Mouse (Mus musculus) kidney, postnatal 25 days (tissue): ENCODE data around the gene Acbd4.

ENCODE experiments used
- DNase-seq, 2 experiments: peaks; one replicate each; pipeline ENCODE4 v3.0.0; 2021; ENCODE audit warnings: mixed read lengths in 2 of 2

Gene Acbd4

DNA sequence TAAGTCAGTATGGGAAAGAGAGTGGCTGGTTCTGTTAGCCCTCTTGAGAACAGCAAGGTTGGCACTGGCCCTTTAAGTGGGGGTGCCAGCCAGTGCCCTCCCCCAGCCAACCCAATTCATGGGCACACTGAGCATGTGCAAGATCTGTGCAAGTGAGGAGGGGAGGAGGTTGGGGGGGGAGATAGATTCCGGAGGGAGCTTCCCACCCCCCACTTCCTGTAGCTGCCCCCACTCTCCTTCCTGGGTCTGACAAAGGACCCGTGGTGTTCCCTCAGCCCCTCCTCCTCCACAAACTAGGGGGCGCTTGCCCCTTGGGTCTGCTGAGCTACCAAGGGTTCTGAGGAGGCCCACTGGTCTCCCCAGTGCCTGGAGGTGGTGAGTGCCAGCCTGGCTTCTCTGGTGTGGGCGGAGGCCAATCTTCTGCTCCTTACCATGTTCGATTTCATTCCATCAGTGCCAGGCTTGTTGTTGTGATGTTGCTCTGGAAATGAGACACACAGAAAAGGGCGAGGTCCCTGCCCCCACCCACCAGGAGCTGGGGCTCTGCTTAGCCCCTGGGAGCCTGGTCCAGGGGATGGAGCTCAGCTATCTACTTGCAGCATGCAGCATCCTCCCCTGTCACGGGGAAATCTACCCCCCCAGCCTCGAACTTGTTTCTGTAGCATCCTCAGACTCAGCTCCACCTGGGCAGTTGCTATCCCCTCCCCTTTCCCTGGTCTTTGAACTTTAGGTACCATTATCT, 41.1 kb downstream of the Acbd4 start:
- peak; percentile 77 to 90 for DNase-seq

DNA sequence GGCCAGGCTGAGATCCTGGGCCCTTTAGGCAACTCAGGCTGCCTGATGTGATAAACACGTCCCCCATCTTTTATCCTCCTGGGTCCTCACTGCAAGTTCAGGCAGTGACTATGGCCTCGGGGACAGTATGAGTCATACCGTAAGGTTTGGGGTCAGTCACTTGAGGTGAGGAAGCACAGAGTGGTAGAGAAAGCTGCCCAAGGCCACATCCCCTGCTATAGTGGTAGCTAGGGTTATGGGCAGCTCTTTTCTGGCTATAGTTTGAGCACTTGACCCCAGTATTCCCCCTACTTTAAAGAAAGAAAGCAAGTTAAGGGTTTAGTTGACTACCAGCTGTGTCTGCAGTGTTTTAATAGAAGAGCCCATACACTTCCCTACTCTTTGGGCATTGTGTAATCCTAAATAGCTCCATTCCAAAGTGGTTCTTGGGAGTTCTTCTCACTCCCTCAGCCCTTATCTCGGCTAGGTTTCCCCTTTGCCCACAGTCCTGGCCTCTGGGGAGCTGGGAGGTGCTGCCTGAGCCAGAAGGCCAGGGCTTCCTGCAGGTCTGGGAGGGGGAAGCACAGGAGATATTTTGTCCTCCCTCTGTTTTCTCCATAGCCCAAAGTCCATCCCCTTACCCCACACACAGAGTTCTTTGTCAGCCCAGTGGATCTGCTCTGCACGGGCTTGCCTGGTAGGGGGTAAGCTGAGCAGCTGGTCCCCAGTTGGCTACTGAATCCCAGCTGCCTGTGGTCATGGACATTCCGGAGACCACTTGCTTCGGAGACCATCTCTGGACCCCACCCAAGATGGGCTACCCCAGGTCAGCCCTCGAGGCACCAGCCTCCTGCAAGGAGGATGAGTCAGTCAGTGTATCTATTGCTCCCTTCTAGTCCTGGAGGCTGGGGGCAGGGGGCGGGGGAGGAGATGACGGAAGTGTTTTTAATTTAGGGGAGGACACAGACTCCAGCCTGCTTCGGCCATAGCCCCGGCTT, 43.1 kb downstream of the Acbd4 start:
- DNase-seq: peak in 1 of 2 experiments; percentile 56

DNA sequence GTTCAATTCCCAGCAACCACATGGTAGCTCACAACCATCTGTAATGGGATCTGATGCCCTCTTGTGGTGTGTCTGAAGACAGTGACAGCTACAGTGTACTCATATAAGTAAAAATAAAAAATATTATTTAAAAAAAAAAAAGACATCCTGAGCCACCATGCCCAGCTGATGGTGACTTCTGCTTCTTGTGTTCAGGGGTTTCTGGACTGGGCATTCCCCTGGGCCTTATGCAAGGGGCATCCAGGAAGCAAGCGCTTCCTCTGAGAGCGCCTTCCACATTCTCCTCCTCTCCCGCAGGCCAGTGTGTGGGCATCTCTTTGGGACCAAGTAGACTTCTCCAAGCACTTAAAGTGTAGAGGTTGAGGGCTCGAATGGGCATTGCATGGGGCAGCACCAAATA, 44.9 kb downstream of the Acbd4 start:
- DNase-seq: no peak

DNA sequence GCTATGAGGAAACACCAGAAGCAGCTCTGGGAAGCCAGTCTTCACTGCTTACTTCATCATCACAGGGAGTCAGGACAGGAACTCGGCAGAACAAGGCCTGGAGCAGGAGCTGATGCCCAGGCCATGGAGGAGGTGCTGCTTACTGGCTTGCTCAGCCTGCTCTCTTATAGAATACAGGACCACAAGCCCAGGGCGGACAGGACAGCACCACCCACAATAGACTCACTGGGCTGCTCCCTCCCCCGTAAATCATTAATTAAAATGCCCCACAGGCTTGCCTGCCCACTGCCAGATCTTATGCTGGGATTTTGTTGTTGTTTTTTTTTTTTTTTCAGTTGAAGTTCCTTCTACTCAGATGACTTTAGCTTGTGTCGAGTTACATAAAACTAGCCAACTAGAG, 46.3 kb downstream of the Acbd4 start:
- peak; percentile 63 to 87 for DNase-seq

DNA sequence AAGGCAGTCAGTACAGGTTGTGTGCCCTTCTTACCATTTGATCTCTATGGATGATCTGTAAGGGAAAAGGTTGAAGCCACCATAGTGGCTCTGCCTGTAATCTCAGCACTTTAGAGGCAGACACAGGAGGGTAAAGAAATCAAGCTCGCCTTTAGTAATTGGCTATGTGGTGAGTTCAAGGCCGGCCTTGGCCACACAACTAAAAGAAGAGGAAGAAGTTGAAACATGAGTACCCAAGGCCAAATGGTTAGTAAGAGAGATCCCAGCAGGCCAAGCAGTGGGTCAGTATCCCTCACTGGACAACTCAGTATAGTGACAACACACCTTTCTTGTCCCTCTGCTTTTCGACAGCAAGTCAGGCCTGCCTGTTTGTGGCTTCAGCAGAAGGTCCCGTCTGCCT, 48.3 kb downstream of the Acbd4 start:
- no peak for DNase-seq

DNA sequence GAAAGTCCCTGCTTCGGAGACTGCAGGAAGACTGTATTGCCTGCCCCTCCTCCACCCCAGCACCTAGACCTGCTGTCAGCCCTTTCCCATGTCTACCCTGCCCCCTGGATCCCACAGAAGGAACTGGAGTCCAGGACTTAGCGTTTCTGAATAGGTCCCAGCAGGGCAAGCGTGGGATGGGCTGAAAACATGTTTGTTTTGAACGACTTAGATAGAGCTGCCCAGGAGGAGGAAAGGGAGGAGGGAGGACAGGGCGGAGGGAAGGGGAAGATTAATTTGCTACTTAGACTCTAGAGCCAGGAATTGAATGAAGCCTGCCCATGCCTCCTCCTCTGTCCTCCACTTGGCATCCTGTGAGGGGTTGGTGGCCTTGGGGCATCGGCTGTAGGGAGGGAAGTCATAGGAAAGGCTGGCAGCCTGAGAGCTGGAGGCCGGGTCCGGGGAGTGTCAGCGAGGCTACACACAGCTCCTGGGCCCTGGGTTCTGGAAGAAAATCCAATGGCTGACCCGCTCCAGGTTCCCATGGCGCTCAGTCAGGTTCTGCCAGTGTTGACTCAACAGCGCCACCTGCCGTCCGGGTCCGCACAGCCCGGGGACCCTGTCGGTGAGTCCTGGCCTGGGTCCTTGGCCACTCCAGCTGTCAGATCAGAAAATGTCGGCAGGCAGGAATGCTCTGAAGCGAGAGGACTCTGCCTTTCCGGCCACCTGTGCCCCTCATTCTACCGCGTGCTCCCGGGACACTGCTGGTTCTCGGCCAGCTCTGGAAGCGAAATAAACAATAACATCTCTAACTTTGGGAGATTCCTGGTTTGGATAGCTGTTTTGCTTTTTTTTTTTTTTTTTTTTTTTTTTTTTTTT, 57.4 kb downstream of the Acbd4 start:
- DNase-seq: peak; percentile 96 to 98

DNA sequence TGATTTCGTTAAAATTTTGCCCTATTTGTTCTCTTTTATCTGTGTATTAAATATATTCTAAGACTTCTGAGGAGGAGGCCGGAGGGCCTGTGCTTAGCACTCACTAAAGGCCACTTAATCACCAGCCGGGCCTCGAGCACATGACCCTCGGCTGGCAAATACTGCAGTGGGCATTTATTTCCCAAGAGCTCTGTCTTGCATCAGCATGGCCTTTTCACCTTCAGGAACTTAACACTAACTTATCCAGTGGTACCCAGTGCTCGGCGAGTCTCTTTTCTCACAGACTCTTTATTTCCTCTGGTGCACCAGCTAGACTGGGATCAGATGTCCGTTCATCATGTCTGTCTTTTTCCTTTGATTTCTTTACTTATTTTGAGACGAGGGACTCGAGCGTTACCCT, 59.3 kb downstream of the Acbd4 start:
- DNase-seq: no peak

DNA sequence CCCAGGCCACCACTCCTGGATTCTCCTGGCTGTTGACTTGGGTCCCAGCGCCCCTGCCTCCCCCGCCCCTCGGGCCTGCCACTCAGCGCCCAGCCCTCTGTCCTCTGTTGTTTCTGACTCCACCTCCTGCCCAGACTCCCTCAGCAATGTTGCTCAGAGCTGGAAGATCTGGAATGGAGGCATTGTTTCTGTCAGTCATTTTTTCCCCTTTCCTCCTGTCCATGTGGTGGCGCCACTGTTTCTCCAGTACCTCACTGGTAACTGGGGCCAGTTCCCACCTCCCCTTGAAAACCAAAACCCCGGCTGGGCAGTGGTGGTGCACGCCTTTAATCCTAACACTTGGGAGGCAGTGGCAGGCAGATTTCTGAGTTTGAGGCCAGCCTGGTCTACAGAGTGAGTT, 60.0 kb downstream of the Acbd4 start:
- peak in 1 of 2 experiments; percentile 43 for DNase-seq
